Mouse (Mus musculus): ENCODE results near the gene Fuca2. TPM values are rescaled to one million over a fixed set of nuclear protein-coding genes. Genes with fewer than 3 reads are reported as not detected.
"Not testable (repeated sequence)": the region's sequence is repeated elsewhere in the genome, so short reads cannot be mapped to it uniquely, and the experiment has no call there.

Fuca2 gene
- 10 to 100 TPM; 20.0 to 86.6 (median 57.7) TPM for total RNA-seq (2018; cell fraction: chromatin; rRNA removed)
- 100 to 1,000 TPM; 134 to 202 (median 167) TPM for total RNA-seq (2018; cell fraction: cytosol; rRNA removed)
- total RNA-seq (2018; cell fraction: nucleus; rRNA removed) = 100 to 1,000 TPM in 25 of 26 experiments, 10 to 100 TPM in 1; 52.0 to 319 (median 185) TPM
- polyA plus RNA-seq (2018) = 173 to 238 TPM (median 217 TPM) in 3 replicates

GRCm38 (mm10) chr10:13499331-13499730, at the start of gene Fuca2:
Gene Fuca2, plus strand, starts transcription at chr10:13499540.
- H3K27ac ChIP-seq = peak within 1 kb of the TSS; percentile 95
- 6% methylated on average over 2 of the region's 2 CpGs for WGBS (ENCODE audit: missing documents)

DNA sequence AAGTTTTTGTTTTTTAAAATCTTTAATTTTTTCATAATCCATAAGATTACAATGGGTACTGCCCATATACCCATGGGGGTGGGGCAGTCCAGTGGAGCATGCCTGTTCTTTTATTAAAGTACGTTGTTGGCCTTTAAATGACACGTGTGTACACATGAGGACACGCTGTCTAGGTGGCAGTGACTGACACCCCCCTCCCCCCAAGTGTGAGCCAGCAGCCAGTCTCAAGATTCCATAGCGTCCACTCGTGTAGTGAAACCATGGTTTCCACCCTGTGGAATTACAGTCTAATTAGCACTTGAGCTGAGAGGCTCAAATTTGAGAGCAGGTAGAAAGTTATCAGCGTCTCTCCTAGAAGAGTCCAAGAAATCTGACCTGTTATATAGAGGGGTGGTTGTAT, 47.7 kb upstream of the Fuca2 start:
- H3K79me2 ChIP-seq (ENCODE audit: inconsistent target) = no peaks in the 10 kb centered on the region; the same call in 1 of the 2 replicates
- WGBS (ENCODE audit: missing documents) = 98% methylated on average over 6 of the region's 6 CpGs
- H3K36me3 ChIP-seq (ENCODE audit: inconsistent target) = no peaks in the 10 kb centered on the region
- H3K4me3 ChIP-seq (ENCODE audit: inconsistent target) = no peak overlapping the region
- H3K27ac ChIP-seq = no peak overlapping the region

More at GRCm38 (mm10) chr10:13499331-13499730, at the start of gene Fuca2:
- H3K79me2 ChIP-seq (ENCODE audit: inconsistent target) = peaks cover 30% of the 10 kb centered on the region
- 0 out of 2 replicates have a peak, but pooled peaks cover 11% of the 10 kb centered on the region for H3K36me3 ChIP-seq (ENCODE audit: inconsistent target)
- peak within 1 kb of the TSS; percentile 45; the same call in 1 of the 2 replicates for H3K4me3 ChIP-seq (ENCODE audit: inconsistent target)

GRCm38 (mm10) chr10:13453200-13453990, 45.9 kb upstream of the Fuca2 start:
- no peaks in the 10 kb centered on the region; the same call in 1 of the 2 replicates for H3K79me2 ChIP-seq (ENCODE audit: inconsistent target)
- H3K27ac ChIP-seq = no peak overlapping the region
- H3K36me3 ChIP-seq (ENCODE audit: inconsistent target) = no peaks in the 10 kb centered on the region
- peak overlapping the region; percentile 33 for H3K4me3 ChIP-seq (ENCODE audit: inconsistent target)
- 8% methylated on average over 13 of the region's 13 CpGs for whole genome bisulfite sequencing (ENCODE audit: missing documents)

DNA sequence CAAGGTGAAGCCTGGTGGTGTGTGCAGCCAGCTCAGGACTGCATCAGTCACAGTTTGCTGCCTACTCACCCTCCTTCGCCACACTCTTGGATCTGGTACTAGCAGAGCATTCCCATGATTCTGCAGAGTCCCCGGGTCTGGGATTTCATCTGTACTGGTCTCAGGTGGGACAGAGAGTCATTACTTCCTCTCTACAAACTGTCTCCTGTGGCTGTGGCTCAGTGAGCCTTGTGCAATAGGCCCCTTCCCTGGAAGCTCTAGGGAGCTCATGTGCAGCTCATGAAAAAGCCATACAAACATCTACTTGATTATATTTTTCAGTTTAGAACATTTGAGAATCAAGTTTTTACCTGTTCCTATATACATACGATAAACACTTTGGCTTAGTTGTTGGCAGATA, 35.0 kb upstream of the Fuca2 start:
- not testable (repeated sequence) for H3K79me2 ChIP-seq (ENCODE audit: inconsistent target); H3K4me3 ChIP-seq (ENCODE audit: inconsistent target); H3K36me3 ChIP-seq (ENCODE audit: inconsistent target); H3K27ac ChIP-seq
- 57% methylated on average over 3 of the region's 3 CpGs for WGBS (ENCODE audit: missing documents)

DNA sequence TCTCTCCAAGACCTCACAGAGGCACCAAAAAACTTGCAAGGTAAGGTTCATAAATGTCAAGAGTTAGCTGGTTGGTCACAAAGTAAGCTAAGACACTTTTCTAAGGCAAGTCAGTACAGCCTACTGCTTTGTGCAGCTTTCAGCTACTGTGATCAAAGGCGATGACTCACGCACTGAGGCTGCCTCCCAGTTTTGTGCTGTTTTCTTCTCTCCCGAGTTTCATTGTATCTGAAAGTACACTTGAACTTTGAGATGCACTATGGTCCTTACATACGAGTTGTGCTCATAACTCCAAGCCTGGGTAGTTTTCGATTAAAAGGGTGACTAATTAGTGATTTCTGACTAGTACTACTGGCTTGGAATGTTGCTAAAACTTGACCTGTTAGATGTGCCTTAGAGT, 32.4 kb upstream of the Fuca2 start:
- Histone ChIP-seq H3K4me3 (ENCODE audit: inconsistent target) (no peak overlapping the region), H3K79me2 (ENCODE audit: inconsistent target) (no peaks in the 10 kb centered on the region; the same call in 1 of the 2 replicates), H3K36me3 (ENCODE audit: inconsistent target) (no peaks in the 10 kb centered on the region), H3K27ac (no peak overlapping the region)
- WGBS (ENCODE audit: missing documents) = 60% methylated on average over 5 of the region's 5 CpGs

DNA sequence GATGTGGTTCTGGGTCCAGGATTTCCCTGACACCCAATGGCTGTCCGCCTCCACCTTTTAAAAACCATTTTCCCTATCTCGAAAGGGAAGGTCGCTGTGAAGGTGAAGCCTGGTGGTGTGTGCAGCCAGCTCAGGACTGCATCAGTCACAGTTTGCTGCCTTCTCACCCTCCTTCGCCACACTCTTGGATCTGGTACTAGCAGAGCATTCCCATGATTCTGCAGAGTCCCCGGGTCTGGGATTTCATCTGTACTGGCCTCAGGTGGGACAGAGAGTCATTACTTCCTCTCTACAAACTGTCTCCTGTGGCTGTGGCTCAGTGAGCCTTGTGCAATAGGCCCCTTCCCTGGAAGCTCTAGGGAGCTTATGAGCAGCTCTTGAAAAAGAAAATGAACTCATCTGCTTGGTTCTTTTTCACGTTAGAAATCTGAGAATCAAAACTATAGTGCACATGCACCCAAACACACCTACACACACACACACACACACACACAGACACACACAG, 31.3 kb upstream of the Fuca2 start:
- not testable (repeated sequence) for H3K27ac ChIP-seq; H3K36me3 ChIP-seq (ENCODE audit: inconsistent target); H3K4me3 ChIP-seq (ENCODE audit: inconsistent target); H3K79me2 ChIP-seq (ENCODE audit: inconsistent target)
- 53% methylated on average over 6 of the region's 6 CpGs for WGBS (ENCODE audit: missing documents)

GRCm38 (mm10) chr10:13470236-13470635, 29.1 kb upstream of the Fuca2 start:
- Histone ChIP-seq H3K4me3 (ENCODE audit: inconsistent target) (no peak overlapping the region), H3K36me3 (ENCODE audit: inconsistent target) (no peaks in the 10 kb centered on the region), H3K79me2 (ENCODE audit: inconsistent target) (no peaks in the 10 kb centered on the region; the same call in 1 of the 2 replicates), H3K27ac (peak overlapping the region; percentile 18)
- WGBS (ENCODE audit: missing documents) = 5% methylated on average over 3 of the region's 3 CpGs

DNA sequence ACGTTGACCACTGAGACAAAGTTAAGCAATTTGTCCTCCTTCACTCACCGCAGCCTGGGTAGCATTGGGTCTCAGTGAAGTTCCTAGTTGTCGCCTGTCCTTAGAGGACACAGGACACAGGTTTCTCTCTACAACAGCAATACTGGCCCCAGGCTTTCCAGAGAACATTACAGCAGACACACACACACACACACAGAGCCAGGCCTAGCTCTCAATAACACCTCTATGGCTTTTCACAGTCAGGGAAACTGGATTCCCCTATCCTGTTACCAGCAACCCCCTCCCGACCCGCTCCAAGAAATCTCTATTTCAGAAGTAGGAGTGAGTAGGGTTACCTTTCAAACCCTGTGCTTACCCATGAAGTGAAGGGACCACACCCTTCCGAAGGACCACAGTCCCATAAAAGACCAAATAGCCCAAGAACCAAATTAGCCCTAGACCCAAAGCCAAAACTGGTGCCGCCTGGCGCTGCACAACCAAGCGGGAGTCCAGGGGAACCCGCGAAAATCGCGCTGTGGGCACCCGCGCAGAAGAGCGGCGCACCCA, 26.0 kb upstream of the Fuca2 start:
- no peaks in the 10 kb centered on the region for H3K36me3 ChIP-seq (ENCODE audit: inconsistent target)
- H3K27ac ChIP-seq = no peak overlapping the region
- WGBS (ENCODE audit: missing documents) = 14% methylated on average over 17 of the region's 17 CpGs
- no peaks in the 10 kb centered on the region; the same call in 1 of the 2 replicates for H3K79me2 ChIP-seq (ENCODE audit: inconsistent target)
- H3K4me3 ChIP-seq (ENCODE audit: inconsistent target) = peak overlapping the region; percentile 41

DNA sequence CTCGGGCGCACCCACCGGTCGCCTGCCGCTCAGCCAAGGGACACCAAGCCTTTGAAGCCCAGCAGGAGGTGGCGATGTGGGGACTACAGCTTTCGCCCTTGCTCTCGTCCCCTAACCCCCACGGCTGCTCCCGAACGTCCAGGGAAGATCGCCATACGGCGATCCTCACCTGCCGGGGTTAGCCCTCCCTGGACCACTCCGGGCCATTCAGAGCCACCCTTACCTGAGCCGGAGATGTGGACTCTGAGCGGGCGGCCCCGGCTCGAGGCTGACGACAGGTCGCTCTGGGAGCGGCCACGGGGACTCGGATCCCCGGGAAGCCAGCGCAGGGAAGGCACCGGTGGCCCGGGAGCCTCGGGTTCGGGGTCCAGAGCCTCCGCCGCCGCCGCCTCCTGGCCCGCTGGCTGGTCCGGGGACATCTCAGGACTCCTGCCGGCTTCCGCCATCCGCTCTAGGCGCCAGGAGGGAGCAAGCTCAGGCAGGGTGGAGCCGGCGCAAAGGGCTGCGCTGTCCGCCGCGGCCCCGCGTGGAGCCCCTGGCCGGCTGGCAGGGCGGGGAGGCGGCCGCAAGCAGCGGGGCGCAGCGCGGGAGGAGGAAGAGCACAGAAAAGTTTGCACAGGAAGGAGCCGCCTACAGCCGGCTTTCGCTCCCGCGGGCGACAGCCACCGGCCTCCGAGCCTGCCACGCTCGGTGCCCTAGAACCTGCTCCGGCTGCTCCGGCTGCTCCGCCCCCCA, 25.3 kb upstream of the Fuca2 start, which contains the start of gene Phactr2:
Gene Phactr2, minus strand, starts transcription at position 580 of the 735 bp plus-strand sequence.
- peak within 1 kb of the TSS; percentile 41 for H3K4me3 ChIP-seq (ENCODE audit: inconsistent target)
- no peaks in the 10 kb centered on the region; the same call in 1 of the 2 replicates for H3K79me2 ChIP-seq (ENCODE audit: inconsistent target)
- WGBS (ENCODE audit: missing documents) = under 1% methylated on average over 64 of the region's 71 CpGs
- H3K27ac ChIP-seq = no peak within 1 kb of the TSS
- H3K36me3 ChIP-seq (ENCODE audit: inconsistent target) = no peaks in the 10 kb centered on the region

GRCm38 (mm10) chr10:13474568-13474955, 24.8 kb upstream of the Fuca2 start:
- Histone ChIP-seq H3K36me3 (ENCODE audit: inconsistent target) (no peaks in the 10 kb centered on the region), H3K27ac (no peak overlapping the region), H3K4me3 (ENCODE audit: inconsistent target) (peak overlapping the region; percentile 27), H3K79me2 (ENCODE audit: inconsistent target) (no peaks in the 10 kb centered on the region; the same call in 1 of the 2 replicates)
- WGBS (ENCODE audit: missing documents) = 15% methylated on average over 10 of the region's 10 CpGs

GRCm38 (mm10) chr10:13475121-13475520, 24.2 kb upstream of the Fuca2 start:
- no peak overlapping the region for H3K27ac ChIP-seq
- no peak overlapping the region for H3K4me3 ChIP-seq (ENCODE audit: inconsistent target)
- H3K79me2 ChIP-seq (ENCODE audit: inconsistent target) = no peaks in the 10 kb centered on the region; the same call in 1 of the 2 replicates
- 73% methylated on average over 7 of the region's 7 CpGs for WGBS (ENCODE audit: missing documents)
- no peaks in the 10 kb centered on the region for H3K36me3 ChIP-seq (ENCODE audit: inconsistent target)

DNA sequence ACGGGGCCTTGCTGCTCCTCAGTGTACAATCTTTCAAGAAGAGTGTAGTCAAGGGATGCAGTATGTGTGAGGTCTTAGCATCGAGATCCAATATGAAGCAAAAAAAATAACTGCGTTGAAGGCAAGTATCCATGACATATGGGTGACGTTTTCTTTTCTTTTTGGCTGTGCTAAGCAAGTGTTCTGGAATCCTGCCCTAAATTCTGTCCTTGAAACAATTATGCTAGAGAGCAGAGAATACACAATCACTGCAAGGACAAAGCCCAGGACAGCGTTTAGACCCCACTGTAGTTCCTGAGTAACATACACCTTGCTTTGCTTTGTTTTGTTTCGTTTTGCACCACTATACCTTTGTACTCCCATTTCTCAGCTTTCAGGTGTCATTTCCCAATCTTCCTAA, 20.0 kb upstream of the Fuca2 start:
- Histone ChIP-seq H3K36me3 (ENCODE audit: inconsistent target) (no peaks in the 10 kb centered on the region), H3K27ac (no peak overlapping the region), H3K79me2 (ENCODE audit: inconsistent target) (no peaks in the 10 kb centered on the region), H3K4me3 (ENCODE audit: inconsistent target) (no peak overlapping the region)
- 96% methylated on average over 6 of the region's 6 CpGs for WGBS (ENCODE audit: missing documents)

DNA sequence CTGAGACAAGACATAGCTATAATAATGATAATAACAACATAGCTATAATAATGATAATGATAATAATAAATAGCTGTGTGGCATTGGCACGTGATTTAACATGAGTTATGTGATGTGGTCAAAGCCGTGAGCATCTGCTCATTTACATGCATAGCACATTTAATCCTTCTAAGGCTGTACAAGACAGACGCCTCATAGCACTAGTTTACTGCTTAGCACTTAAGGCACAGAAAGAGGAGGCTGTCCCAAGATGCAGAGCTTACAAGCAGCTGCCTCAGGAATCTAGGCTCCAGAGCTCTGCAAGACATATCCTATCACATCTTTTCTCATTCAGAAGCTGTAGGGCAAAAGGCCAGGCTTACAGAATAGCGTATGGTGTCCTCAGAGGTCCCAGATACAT, 13.4 kb upstream of the Fuca2 start:
- Histone ChIP-seq H3K79me2 (ENCODE audit: inconsistent target) (no peaks in the 10 kb centered on the region), H3K27ac (no peak overlapping the region), H3K36me3 (ENCODE audit: inconsistent target) (no peaks in the 10 kb centered on the region), H3K4me3 (ENCODE audit: inconsistent target) (no peak overlapping the region)
- WGBS (ENCODE audit: missing documents) = 93% methylated on average over 4 of the region's 4 CpGs

DNA sequence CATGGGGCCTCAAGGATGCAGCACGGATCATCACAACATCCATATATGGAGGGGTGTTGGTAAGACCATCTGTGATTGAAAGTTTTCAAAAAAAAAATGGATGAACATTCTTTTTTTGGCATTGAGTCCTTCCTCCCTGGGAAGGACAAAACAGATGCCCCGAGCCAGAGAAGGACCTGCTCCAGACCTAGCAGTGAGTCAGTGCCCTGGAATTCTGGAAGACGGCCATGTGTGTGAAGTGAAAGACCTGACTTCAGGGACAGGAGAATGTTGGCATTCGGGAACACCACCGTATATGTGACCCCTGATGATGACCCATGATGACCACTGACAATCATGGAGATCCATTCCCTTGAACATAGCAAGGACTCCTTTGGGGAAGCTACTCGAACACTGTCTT, 9.7 kb upstream of the Fuca2 start:
- H3K27ac ChIP-seq = no peak overlapping the region
- WGBS (ENCODE audit: missing documents) = 97% methylated on average over 6 of the region's 6 CpGs
- no peaks in the 10 kb centered on the region for H3K36me3 ChIP-seq (ENCODE audit: inconsistent target)
- H3K4me3 ChIP-seq (ENCODE audit: inconsistent target) = no peak overlapping the region
- no peaks in the 10 kb centered on the region for H3K79me2 ChIP-seq (ENCODE audit: inconsistent target)

Measured in macrophage (primary cell).